Mouse (Mus musculus) neutrophil, adult 5-6 weeks (primary cell): ENCODE results near the gene Zdhhc1. TPM values are rescaled to one million over a fixed set of nuclear protein-coding genes. Genes with fewer than 3 reads are reported as not detected.

Experiments used
- ATAC-seq: fragments of 151-379, 151-347 bp; 2 replicates; pipeline ENCODE4 v1.8.0; 2017; ENCODE audit warnings: mild to moderate bottlenecking, moderate TSS enrichment; ENCODE audit not compliant: insufficient number of reproducible peaks, poor library complexity, low FRiP score, severe bottlenecking; ENCODE audit errors: extremely low read depth
- total RNA-seq: library from RNA; stranded (forward); fragments of 200-1000 nt; gene quantifications from 2 replicates; pipeline ENCODE4 v1.2.3, GENCODE M21; 2017

Gene Zdhhc1
- total RNA-seq, 1 experiment from 2014 or later, result 0.47 TPM

DNA sequence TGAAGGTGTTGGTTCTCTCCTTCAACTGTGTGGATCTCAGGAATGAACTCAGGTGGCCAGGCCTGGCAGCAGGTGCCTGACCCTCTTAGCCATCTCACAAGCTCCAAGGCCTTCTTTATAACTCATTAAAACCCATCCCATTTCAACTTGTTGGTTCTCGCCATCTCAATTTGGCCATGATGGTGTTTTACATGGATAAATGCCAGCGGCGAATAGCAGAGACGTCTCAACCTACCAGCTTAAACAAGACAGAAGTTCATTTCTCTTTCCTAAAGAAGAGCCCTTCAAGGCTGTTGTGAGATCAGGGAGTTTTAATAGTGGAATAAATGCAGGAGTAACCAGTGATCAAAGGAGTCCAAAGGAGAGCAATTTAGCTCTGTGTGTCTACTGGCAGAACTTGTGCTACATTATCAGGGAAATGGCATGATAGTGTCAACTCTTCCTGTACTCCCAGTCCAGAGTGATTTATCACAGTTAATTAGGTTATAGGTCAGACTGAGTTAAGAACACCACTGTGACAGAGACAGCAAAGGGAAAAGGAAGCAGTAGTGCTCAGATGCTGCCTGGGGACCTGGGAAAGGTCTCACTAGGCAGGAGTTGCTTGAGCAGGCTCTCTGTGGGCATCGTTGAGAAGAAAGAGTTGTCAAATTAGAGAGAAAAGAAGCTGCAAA is 59.5 kb downstream of the Zdhhc1 start:
- no peak for ATAC-seq

DNA sequence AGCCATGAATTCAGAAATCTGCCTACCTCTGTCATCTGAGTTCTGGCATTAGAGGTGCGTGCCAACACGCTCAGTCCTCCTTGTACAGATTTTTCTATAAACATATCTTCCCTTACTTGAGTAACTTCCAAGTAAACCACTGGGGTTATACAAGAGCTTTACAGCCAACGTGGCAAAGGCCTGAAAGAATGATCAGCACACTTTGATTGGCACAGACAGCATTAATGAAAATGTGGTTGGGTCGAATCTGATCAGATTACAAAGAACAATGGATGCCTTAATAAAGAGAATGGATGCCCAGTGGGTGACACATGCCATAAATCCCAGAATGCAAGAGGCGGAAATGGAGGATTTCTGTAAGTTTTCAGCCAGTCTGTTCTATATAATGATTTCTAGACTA is 60.5 kb downstream of the Zdhhc1 start:
- no peak for ATAC-seq

DNA sequence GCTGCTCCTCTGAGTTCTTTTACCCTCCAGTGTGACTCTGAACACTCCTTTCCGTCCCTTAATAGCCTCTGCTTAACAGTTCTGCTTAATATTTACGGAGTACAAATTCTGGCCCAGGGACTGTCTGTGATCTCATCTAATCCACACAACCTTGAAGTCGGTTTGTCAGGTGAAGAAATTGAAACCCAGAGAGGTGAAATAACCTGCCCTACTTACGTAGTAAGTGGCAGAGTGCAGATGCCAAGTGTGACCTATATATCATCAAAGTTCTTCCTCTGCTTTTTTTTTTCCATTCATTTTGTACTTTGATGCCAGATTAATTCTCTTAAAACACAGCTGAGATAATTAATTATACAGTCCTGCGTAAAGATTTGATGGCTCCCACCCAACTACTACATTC is 62.6 kb downstream of the Zdhhc1 start:
- no peak for ATAC-seq

- ATAC-seq, result no peak
Measured at GRCm38 (mm10) chr8:105433511-105433910, 63.2 kb downstream of the Zdhhc1 start.

- no peak for ATAC-seq
Measured at GRCm38 (mm10) chr8:105433021-105433420, 63.7 kb downstream of the Zdhhc1 start.

GRCm38 (mm10) chr8:105431743-105432515 is 64.8 kb downstream of the Zdhhc1 start:
- ATAC-seq, result no peak

DNA sequence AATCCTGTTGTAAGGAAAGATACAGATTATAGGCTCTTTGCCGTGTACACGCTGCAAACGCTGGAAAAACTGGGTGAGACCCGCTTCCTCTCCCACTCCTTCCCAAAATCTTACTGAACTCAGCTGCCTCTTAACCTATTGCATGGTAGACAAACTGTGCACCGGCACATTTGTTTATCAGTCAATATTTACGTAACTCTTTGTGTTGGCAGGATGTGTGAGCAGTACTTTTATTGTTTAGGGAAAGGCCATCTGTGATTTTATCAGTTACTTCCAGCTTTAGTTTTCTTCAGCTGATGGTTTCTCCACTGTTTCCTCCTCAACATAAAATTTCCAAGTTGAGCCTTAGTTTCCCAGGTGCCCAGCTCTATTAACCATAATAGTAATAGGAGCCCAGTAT is 69.8 kb downstream of the Zdhhc1 start:
- ATAC-seq, result no peak

Other genes with a start within 250 kb of the Zdhhc1 start
- 0.35 and 0.74 TPM in 2 replicates for gene B3gnt9, start 241.7 kb downstream of the Zdhhc1 start, total RNA-seq
- 15.7 and 19.2 TPM in 2 replicates for gene Tradd, start 232.3 kb downstream of the Zdhhc1 start, total RNA-seq
- 4.0 and 4.5 TPM in 2 replicates for gene Fbxl8, start 232.3 kb downstream of the Zdhhc1 start, total RNA-seq
- gene Hsf4, start 227.1 kb downstream of the Zdhhc1 start, total RNA-seq, result not detected in 2 replicates
- not detected in 2 replicates for gene Nol3, start 220.8 kb downstream of the Zdhhc1 start, total RNA-seq
- gene 4931428F04Rik, start 207.0 kb downstream of the Zdhhc1 start, total RNA-seq, result 1.2 and 2.7 TPM in 2 replicates
- gene Exoc3l, start 200.8 kb downstream of the Zdhhc1 start, total RNA-seq, result 0.49 and 1.3 TPM in 2 replicates
- 42.5 and 47.1 TPM in 2 replicates for gene E2f4, start 199.2 kb downstream of the Zdhhc1 start, total RNA-seq
- 2.9 and 5.0 TPM in 2 replicates for gene Elmo3, start 191.3 kb downstream of the Zdhhc1 start, total RNA-seq
- 3.3 and 4.9 TPM in 2 replicates for gene Lrrc29, start 170.6 kb downstream of the Zdhhc1 start, total RNA-seq
- 27.6 and 39.2 TPM in 2 replicates for gene Tmem208, start 170.5 kb downstream of the Zdhhc1 start, total RNA-seq
- 21.8 and 22.2 TPM in 2 replicates for gene Fhod1, start 148.9 kb downstream of the Zdhhc1 start, total RNA-seq
- 0.35 and 0.49 TPM in 2 replicates for gene Slc9a5, start 148.1 kb downstream of the Zdhhc1 start, total RNA-seq
- gene Plekhg4, start 123.6 kb downstream of the Zdhhc1 start, total RNA-seq, result not detected in 2 replicates
- not detected in 2 replicates for gene Kctd19, start 83.4 kb downstream of the Zdhhc1 start, total RNA-seq
- not detected in 2 replicates for gene Lrrc36, start 83.3 kb downstream of the Zdhhc1 start, total RNA-seq
- 4.9 and 9.3 TPM in 2 replicates for gene Tppp3, start 25.4 kb downstream of the Zdhhc1 start, total RNA-seq
- gene Hsd11b2, start 21.9 kb upstream of the Zdhhc1 start, total RNA-seq, result not detected in 2 replicates
- gene Atp6v0d1, start 69.1 kb upstream of the Zdhhc1 start, total RNA-seq, result 71.1 and 86.3 TPM in 2 replicates
- 6.2 and 7.6 TPM in 2 replicates for gene Ripor1, start 108.4 kb upstream of the Zdhhc1 start, total RNA-seq
- gene Ctcf, start 139.7 kb upstream of the Zdhhc1 start, total RNA-seq, result 140 and 147 TPM in 2 replicates
- not detected in 2 replicates for gene Agrp, start 140.5 kb upstream of the Zdhhc1 start, total RNA-seq
- gene Carmil2, start 189.4 kb upstream of the Zdhhc1 start, total RNA-seq, result 27.5 and 29.7 TPM in 2 replicates
- gene Acd, start 204.2 kb upstream of the Zdhhc1 start, total RNA-seq, result 28.7 and 29.8 TPM in 2 replicates
- gene Pard6a, start 204.2 kb upstream of the Zdhhc1 start, total RNA-seq, result 3.8 and 4.7 TPM in 2 replicates
- gene 4933405L10Rik, start 210.8 kb upstream of the Zdhhc1 start, total RNA-seq, result not detected in 2 replicates
- gene Enkd1, start 211.3 kb upstream of the Zdhhc1 start, total RNA-seq, result 0.58 and 0.86 TPM in 2 replicates